Mouse (Mus musculus): ENCODE measurements at regions not wholly inside any gene's neighbourhood (a gene's known extent, or its start where the extent isn't known, plus 50 kb on each side); places are given as distances from the start of the nearest gene placed in this dataset.

- no peak for DNase-seq (ENCODE audit: low spot score)
Observed at GRCm38 (mm10) chr3:130940302-130940867, 169.9 kb upstream of the Lef1 start.

- peak; percentile 80 for DNase-seq (ENCODE audit: low spot score)
Observed at GRCm38 (mm10) chr3:130936980-130937379, 173.3 kb upstream of the Lef1 start.

GRCm38 (mm10) chr3:130936336-130936735, 173.9 kb upstream of the Lef1 start:
- DNase-seq (ENCODE audit: low spot score), result no peak

GRCm38 (mm10) chr3:130935926-130936315, 174.3 kb upstream of the Lef1 start:
- no peak for DNase-seq (ENCODE audit: low spot score)

GRCm38 (mm10) chr3:130935302-130935925, 174.9 kb upstream of the Lef1 start:
- DNase-seq (ENCODE audit: low spot score), result no peak

GRCm38 (mm10) chr3:130932723-130933122, 177.5 kb upstream of the Lef1 start:
- DNase-seq (ENCODE audit: low spot score), result no peak

GRCm38 (mm10) chr3:130932226-130932625, 178.0 kb upstream of the Lef1 start:
- peak; percentile 61 for DNase-seq (ENCODE audit: low spot score)

GRCm38 (mm10) chr3:130925000-130925399, 185.3 kb upstream of the Lef1 start:
- DNase-seq (ENCODE audit: low spot score), result no peak

- no peak for DNase-seq (ENCODE audit: low spot score)
Observed at GRCm38 (mm10) chr3:130923615-130923958, 186.7 kb upstream of the Lef1 start.

- no peak for DNase-seq (ENCODE audit: low spot score)
Observed at GRCm38 (mm10) chr3:130922812-130923614, 187.3 kb upstream of the Lef1 start.

GRCm38 (mm10) chr3:130921621-130922245, 188.5 kb upstream of the Lef1 start:
- no peak for DNase-seq (ENCODE audit: low spot score)

- no peak for DNase-seq (ENCODE audit: low spot score)
Observed at GRCm38 (mm10) chr3:130913812-130914211, 183.6 kb upstream of the Rpl34 start.

- DNase-seq (ENCODE audit: low spot score), result peak; percentile 52
Observed at GRCm38 (mm10) chr3:130905101-130905500, 174.9 kb upstream of the Rpl34 start.

- DNase-seq (ENCODE audit: low spot score), result no peak
Observed at GRCm38 (mm10) chr3:130903329-130903728, 173.1 kb upstream of the Rpl34 start.

- DNase-seq (ENCODE audit: low spot score), result no peak
Observed at GRCm38 (mm10) chr3:130902376-130902775, 172.2 kb upstream of the Rpl34 start.

GRCm38 (mm10) chr3:130901343-130901742, 171.1 kb upstream of the Rpl34 start:
- DNase-seq (ENCODE audit: low spot score), result peak; percentile 77

- DNase-seq (ENCODE audit: low spot score), result no peak
Observed at GRCm38 (mm10) chr3:130900846-130901245, 170.6 kb upstream of the Rpl34 start.

GRCm38 (mm10) chr3:130900054-130900840, 170.0 kb upstream of the Rpl34 start:
- DNase-seq (ENCODE audit: low spot score), result peak; percentile 26

GRCm38 (mm10) chr3:130894168-130894814, 164.1 kb upstream of the Rpl34 start:
- DNase-seq (ENCODE audit: low spot score), result peak; percentile 10

GRCm38 (mm10) chr3:130891310-130891709, 161.1 kb upstream of the Rpl34 start:
- peak; percentile 17 for DNase-seq (ENCODE audit: low spot score)

- no peak for DNase-seq (ENCODE audit: low spot score)
Observed at GRCm38 (mm10) chr3:130888587-130888986, 158.4 kb upstream of the Rpl34 start.

Measured in T-cell, adult 2 months (primary cell).